Mouse (Mus musculus) hindbrain, embryonic 10.5 days (tissue): ENCODE data around the gene Gm20518. TPM values are rescaled to one million over a fixed set of nuclear protein-coding genes. Genes with fewer than 3 reads are reported as not detected.

Experiments
- DNase-seq: peaks from one replicate; pipeline ENCODE4 v3.0.0-alpha.2; 2017; ENCODE audit warnings: low spot score
- H3K27ac ChIP-seq: fragments of 300-500 bp; sonication (generic); 2 replicates; pipeline ENCODE4 v1.5.1; 2016; ENCODE audit warnings: mild to moderate bottlenecking, moderate library complexity
- H3K27me3 ChIP-seq: fragments of 300-500 bp; sonication (generic); 2 replicates; pipeline ENCODE4 v1.6.1; 2016; ENCODE audit warnings: mild to moderate bottlenecking; ENCODE audit not compliant: poor library complexity, insufficient read depth, severe bottlenecking
- H3K36me3 ChIP-seq: fragments of 300-500 bp; sonication (generic); 2 replicates; pipeline ENCODE4 v1.6.1; 2016; ENCODE audit warnings: mild to moderate bottlenecking, moderate library complexity
- H3K4me1 ChIP-seq: fragments of 300-500 bp; sonication (generic); replicated peaks from 2 replicates; pipeline ENCODE4 v1.6.1; 2016; ENCODE audit warnings: mild to moderate bottlenecking
- H3K4me3 ChIP-seq: fragments of 300-500 bp; sonication (generic); 2 replicates; pipeline ENCODE4 v1.5.1; 2016; ENCODE audit warnings: mild to moderate bottlenecking, moderate library complexity
- H3K9me3 ChIP-seq: fragments of 300-500 bp; sonication (generic); 2 replicates; pipeline ENCODE4 v1.6.1; 2016; ENCODE audit warnings: mild to moderate bottlenecking, moderate library complexity
- WGBS: fragments of 180-500 bp; shearing (Covaris S2); methylation state at CpG from one replicate; pipeline ENCODE4 v1.1.7; 2016; 5-methylcytosine and 5-hydroxymethylcytosine counted together
- polyA plus RNA-seq: library from polyadenylated mRNA; unstranded; fragments of >200 nt; fragmentation: Nextera tagmentation; extraction: Ambion mirVana; gene quantifications from 2 replicates; pipeline ENCODE4 v1.2.1, GENCODE M21; 2016

Gene Gm20518
- polyA plus RNA-seq, 1 experiment from 2014 or later: 0.20 TPM

DNA sequence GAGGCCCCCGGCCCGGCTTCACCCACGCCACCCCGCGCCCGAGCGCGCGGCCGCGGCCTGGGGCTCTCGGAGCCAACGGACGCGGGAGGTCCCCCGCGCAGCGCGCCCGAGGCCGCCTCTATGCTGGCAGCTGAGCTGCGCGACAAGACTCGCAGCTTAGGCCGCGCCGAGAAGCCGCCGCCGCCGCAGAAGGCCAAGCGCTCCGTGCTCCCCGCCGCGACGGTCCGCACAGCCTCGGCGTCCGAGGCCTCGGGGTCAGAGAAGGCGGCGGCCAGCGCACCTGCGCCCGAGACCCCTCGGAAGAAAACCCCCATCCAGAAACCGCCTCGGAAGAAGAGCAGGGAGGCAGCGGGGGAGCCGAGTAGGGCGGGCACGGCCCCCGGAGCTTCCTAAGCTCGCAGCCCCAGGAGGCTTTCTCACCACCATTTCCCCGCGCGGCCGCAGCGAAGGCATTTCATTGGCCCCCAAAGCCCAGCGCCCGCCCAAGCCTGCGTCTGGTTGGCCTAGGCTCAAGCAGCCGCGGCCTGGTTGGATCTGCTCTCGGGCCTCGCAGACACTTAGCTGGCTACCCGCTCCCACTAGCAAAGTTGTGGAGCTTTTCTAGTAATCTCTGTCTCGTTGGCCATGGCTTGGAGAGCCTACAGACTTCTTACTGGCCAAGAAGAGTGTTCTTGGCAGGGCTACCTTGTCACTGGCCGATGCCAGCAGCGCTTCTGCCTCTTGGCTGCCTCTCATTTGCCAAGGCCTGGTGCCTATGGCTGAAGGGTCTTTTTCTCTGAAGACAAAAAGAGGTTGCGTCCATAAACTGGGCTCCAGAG, 84.1 kb downstream of the Gm20518 start:
- DNase-seq: peak; percentile 92
- peaks cover 91% of the 10 kb centered on the region for H3K27me3 ChIP-seq
- H3K27ac ChIP-seq: peak overlapping the region; percentile 90
- 2% methylated on average over 73 of the region's 73 CpGs for WGBS
- H3K4me3 ChIP-seq: peak overlapping the region; percentile 73
- no peaks in the 10 kb centered on the region for H3K9me3 ChIP-seq
- H3K36me3 ChIP-seq: no peaks in the 10 kb centered on the region
- peaks cover 66% of the 10 kb centered on the region for H3K4me1 ChIP-seq

DNA sequence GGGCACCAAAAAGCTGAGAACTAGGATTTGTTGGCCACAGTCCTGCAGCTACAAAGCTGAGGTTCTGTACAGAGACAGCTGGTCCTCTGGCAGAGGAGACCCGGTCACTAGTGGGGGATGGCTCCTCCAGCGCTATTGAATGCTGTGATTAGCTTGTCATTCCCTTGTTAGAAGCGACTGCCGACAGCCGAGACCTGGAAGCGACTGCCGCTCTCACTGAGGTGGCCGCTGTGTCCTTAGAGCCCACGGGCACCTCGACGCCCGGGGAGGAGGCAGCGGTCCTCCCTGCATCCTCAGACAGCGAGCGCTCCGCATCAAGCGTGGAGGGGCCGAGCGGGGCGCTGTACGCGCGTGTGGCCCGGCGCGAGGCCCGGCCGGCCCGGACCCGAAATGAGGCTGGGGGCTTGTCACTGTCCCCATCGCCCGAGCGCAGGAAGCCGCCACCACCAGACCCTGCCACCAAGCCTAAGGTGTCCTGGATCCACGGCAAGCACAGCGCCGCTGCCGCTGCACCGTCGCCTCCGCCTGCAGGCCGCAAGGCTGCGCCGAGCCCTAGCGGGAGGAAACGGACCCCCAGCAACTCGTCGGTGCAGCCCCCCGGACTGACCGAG, 84.8 kb downstream of the Gm20518 start:
- peaks cover 93% of the 10 kb centered on the region for H3K27me3 ChIP-seq
- no peaks in the 10 kb centered on the region for H3K36me3 ChIP-seq
- H3K4me3 ChIP-seq: peak overlapping the region; percentile 73
- DNase-seq: peak; percentile 69
- H3K4me1 ChIP-seq: peaks cover 69% of the 10 kb centered on the region
- H3K27ac ChIP-seq: peak overlapping the region; percentile 90
- 3% methylated on average over 50 of the region's 50 CpGs for WGBS
- H3K9me3 ChIP-seq: no peaks in the 10 kb centered on the region

DNA sequence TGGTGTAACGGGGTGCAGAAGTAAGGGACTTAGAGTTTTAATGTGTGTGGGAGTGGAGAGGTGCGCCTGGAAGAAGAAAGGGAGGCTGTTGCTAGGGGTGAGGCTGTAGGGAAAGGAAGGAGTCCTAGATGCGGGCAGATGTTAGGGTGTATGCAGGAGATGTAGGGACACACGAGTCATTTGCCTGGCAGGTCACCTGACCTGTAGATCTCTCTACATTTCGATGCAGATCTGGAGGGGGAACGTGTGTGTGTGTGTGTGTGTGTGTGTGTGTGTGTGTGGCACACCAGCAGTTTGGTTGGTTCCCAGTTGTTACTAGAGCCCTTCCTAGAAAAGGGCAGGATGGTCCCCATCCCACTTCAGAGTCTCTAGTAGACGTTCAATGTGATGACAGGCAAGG, 86.5 kb downstream of the Gm20518 start:
- H3K4me1 ChIP-seq: peaks cover 65% of the 10 kb centered on the region
- 11% methylated on average over 7 of the region's 7 CpGs for WGBS
- no peak overlapping the region for H3K27ac ChIP-seq

DNA sequence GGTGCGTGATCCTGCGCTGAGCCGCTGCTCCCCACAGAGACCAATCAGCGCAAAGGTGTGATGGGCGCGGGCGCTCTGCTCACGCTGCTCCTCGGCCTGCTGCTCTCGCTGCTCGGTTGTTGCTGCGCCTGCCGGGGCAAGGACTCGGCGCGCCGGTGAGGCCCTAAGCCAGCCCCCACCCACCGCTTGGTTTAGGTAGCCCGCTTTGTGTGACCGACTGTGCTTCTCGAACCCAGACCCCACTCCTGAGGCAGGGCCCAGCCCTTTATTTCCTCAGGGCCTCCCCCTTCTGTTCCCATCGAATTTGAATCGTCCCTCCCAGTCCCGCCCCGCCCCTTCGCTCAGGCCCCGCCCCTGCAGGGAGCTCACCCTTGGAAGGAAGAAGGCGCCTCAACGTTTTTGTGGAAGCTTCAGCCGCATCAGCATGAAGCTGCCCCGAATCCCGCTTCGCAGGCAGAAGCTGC, 87.0 kb downstream of the Gm20518 start:
- 1% methylated on average over 33 of the region's 33 CpGs for WGBS
- Histone ChIP-seq H3K4me1 (peaks cover 60% of the 10 kb centered on the region), H3K9me3 (no peaks in the 10 kb centered on the region), H3K27me3 (peaks cover 94% of the 10 kb centered on the region), H3K4me3 (peak overlapping the region; percentile 54), H3K36me3 (no peaks in the 10 kb centered on the region), H3K27ac (0 out of 2 replicates have a peak overlapping the region, but pooled peaks have one; percentile 3)
- DNase-seq: peak; percentile 77

More for the DNA sequence above, 86.5 kb downstream of the Gm20518 start:
- Histone ChIP-seq H3K4me3 (peak overlapping the region; percentile 54), H3K27me3 (peaks cover 94% of the 10 kb centered on the region), H3K36me3 (no peaks in the 10 kb centered on the region), H3K9me3 (no peaks in the 10 kb centered on the region)
- no peak for DNase-seq

DNA sequence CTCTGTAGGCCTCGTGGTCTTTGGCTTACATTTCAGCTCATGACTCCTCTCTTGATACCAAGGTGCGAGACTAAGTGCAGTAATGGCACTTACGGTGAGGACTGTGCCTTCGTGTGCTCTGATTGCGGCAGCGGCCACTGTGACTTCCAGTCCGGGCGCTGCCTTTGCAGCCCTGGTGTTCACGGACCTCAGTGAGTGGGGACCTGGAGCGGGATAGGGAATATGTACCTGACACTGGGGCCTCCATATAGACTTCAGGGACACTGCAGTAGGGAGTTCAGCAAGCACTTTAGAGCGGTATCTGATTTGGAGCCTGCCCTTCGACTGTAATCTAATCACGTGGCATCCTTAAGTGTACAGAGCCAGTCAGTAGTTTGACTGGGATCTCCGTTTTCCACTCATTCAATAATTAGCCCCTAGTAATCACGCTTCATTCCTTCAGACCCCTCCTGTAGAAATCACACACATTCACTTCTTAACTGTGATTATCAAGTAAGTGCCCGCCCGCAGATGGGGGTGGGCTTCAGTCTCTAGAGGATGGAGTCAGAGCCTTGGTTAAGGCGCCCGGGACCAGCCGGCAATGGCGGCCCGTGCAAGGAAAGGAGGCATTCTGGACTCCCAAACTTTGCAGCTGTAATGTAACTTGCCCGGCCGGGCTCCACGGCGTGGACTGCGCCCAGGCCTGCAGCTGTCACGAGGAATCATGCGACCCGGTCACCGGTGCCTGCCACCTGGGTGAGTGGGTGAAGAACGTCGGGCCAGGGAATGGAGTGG, 87.6 kb downstream of the Gm20518 start:
- Histone ChIP-seq H3K4me1 (peaks cover 59% of the 10 kb centered on the region), H3K36me3 (no peaks in the 10 kb centered on the region), H3K27me3 (peaks cover 95% of the 10 kb centered on the region), H3K4me3 (peak overlapping the region; percentile 54), H3K9me3 (no peaks in the 10 kb centered on the region), H3K27ac (0 out of 2 replicates have a peak overlapping the region, but pooled peaks have one; percentile 3)
- 11% methylated on average over 33 of the region's 33 CpGs for WGBS
- DNase-seq: peak; percentile 39

DNA sequence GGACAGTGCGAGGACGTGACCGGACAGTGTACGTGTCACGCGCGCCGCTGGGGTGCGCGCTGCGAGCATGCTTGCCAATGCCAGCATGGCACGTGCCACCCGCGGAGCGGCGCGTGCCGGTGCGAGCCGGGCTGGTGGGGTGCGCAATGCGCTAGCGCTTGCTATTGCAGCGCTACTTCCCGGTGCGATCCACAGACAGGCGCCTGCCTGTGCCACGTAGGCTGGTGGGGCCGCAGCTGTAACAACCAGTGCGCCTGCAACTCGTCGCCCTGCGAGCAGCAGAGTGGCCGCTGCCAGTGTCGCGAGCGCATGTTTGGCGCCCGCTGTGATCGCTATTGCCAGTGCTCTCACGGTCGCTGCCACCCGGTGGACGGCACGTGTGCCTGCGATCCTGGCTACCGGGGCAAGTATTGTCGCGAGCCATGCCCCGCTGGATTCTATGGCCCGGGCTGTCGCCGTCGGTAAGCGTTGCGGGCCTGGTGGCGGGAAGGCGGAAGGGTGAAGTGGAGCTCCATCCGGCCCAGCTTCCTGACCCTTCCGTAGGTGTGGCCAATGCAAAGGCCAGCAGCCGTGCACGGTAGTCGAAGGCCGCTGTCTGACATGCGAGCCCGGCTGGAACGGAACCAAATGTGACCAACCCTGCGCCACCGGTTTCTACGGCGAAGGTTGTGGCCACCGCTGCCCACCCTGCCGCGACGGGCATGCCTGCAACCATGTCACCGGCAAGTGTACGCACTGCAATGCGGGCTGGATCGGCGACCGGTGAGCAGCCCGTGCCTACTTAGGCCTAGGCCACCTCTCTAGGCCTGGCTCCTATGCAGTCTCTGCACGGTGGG, 88.4 kb downstream of the Gm20518 start:
- peak overlapping the region; percentile 54 for H3K4me3 ChIP-seq
- H3K4me1 ChIP-seq: peaks cover 67% of the 10 kb centered on the region
- H3K27me3 ChIP-seq: peaks cover 96% of the 10 kb centered on the region
- peak overlapping the region; percentile 5; the same call in 1 of the 2 replicates for H3K27ac ChIP-seq
- WGBS: 2% methylated on average over 83 of the region's 83 CpGs
- no peaks in the 10 kb centered on the region for H3K9me3 ChIP-seq
- H3K36me3 ChIP-seq: no peaks in the 10 kb centered on the region
- peak; percentile 58 for DNase-seq

DNA sequence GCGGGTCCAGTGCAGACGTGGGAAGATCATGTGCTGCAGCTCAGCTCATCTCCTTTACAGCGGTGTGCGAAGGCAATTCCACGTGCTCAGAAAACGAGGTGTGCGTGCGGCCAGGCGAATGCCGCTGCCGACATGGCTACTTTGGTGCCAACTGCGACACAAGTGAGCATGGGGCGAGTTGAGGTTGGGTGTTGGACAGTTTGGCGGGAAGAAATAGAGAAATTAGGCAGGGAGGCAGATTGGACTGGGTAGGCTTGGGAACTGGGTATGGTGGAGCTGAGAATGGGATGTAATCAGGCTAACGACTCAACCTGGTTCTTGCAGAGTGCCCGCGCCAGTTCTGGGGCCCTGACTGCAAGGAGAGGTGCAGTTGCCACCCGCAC, 89.0 kb downstream of the Gm20518 start:
- Histone ChIP-seq H3K4me3 (peak overlapping the region; percentile 54), H3K27ac (0 out of 2 replicates have a peak overlapping the region, but pooled peaks have one; percentile 5), H3K9me3 (no peaks in the 10 kb centered on the region), H3K27me3 (peaks cover 97% of the 10 kb centered on the region), H3K4me1 (peaks cover 67% of the 10 kb centered on the region), H3K36me3 (no peaks in the 10 kb centered on the region)
- DNase-seq: no peak
- 4% methylated on average over 18 of the region's 18 CpGs for WGBS

DNA sequence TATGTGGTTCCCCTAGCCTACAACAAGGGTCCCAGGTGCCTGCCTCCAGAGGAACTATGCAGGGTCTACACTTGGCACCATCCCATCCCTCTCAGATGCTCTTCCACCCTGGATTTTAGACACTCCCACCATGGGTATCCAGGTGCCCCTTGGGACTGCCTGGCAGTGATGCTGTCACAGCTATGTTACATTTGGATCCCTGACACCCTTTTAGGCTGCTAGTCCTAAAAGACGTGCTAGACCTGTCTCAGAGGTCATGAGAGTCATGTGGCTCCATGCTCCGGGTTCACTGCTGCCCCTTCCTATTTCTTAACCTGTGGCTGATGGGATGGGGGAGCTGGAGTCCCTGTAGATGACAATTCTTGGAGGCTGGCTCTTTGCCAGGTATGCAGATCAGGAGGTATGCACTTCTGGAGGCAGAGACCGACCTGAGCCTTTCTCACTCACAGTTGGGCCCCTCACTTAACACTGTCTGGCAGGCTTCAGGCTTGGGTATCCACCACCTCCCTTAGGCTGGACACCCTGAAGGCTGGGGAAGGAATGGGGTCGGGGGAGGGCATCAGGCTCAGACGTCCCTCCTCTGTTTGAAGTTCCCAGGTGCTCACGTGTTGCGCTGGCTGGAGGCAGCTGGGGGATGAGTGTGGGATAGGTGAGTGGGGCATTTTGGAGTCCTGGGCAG, 89.6 kb downstream of the Gm20518 start:
- DNase-seq: no peak
- WGBS: 4% methylated on average over 7 of the region's 7 CpGs
- Histone ChIP-seq H3K27ac (no peak overlapping the region), H3K9me3 (no peaks in the 10 kb centered on the region), H3K4me1 (peaks cover 67% of the 10 kb centered on the region), H3K27me3 (peaks cover 100% of the 10 kb centered on the region), H3K36me3 (no peaks in the 10 kb centered on the region), H3K4me3 (no peak overlapping the region)

DNA sequence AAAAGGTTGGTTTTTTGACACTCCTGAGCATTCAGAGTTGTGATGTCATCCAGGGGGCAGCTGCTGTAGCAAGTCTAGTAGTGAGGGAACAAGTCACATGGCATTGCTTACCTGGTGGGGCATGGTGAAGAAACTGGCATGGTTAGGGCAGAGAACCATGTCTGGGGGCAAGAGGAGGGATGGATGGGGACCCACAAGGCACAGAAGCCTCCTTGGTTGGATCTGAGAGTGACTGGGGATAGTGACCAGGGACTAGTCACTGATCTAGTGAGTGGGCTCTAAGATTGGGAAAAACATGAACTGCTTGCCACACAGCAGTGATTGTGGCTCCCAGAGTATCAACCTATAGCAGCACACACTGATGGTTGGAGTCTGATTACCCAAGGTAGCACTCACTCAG, 91.9 kb downstream of the Gm20518 start:
- peaks cover 100% of the 10 kb centered on the region for H3K27me3 ChIP-seq
- DNase-seq: no peak
- H3K4me1 ChIP-seq: peaks cover 53% of the 10 kb centered on the region

DNA sequence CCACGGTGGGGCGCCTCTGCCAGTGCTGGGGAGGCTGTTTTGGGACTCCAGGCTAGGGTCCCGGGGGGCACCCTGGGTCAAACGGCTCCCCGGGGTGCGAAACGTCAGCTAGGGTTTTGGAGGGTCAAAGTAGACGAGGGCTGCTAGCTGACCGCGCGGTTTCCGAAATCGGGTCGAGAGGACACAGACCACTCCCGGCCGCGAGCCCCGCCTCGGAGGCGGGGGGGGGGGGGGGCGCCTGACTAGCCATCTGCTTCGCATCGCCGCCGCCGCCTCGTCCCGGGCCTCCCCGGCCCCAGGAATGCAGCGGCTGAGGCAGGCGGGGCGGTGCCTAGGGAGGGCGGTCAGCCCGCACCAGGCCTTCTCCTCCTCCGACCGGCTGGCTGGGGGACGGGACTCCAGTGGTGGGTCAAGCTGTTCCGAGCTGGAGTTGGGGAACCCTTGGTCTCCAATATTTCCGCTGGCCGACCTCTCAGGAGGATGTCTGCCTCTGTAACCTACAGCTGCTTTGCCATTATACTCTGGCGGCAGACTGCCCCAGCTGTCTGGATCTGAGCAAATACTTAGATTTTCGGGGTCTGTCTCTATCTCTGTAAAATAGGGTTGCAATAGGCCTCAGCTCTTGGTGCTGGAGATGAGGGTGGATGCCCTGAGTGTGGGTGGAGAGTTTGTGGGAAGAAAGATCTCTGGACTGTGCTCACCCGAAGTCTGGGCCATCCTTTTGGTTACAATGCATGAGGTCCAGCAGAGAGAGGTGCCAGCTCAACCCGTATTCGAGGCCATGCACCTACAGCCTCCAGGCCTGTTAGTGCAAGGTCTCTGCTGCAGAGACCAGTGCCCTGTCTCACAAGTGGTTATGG, 92.9 kb downstream of the Gm20518 start:
- H3K36me3 ChIP-seq: peaks cover 6% of the 10 kb centered on the region; the same call in 1 of the 2 replicates
- H3K27ac ChIP-seq: peak overlapping the region; percentile 86
- peaks cover 43% of the 10 kb centered on the region for H3K4me1 ChIP-seq
- WGBS: 1% methylated on average over 42 of the region's 45 CpGs
- H3K27me3 ChIP-seq: peaks cover 100% of the 10 kb centered on the region
- no peaks in the 10 kb centered on the region for H3K9me3 ChIP-seq
- peak overlapping the region; percentile 63 for H3K4me3 ChIP-seq
- peak; percentile 76 for DNase-seq

More for the DNA sequence above, 91.9 kb downstream of the Gm20518 start:
- no peak overlapping the region for H3K4me3 ChIP-seq
- H3K9me3 ChIP-seq: no peaks in the 10 kb centered on the region
- no peak overlapping the region for H3K27ac ChIP-seq
- no peaks in the 10 kb centered on the region for H3K36me3 ChIP-seq

DNA sequence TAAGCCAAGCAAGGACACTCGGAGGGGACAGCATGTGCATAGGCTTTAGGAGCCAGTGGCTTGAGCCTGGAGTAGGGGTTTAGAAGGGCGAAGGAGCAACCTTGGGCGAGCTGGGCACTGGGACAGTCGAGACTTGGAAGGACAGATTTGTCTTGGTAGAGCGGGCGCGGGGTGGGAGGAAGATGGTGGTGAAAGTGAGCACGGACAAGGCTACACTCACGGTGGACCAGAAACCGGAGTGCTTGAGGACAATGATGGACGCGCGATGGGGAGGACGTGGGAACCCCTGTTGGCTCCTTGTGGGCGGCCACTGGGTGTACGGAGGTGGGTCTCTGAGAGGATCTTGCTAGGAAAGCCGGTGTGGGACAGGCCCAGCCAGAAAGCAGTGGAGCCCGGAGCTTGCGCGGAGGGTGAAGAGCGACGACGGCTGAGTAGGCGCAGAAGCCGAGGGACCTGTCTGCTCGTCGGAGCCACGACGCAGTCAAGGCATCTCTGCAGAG, 93.6 kb downstream of the Gm20518 start:
- Histone ChIP-seq H3K4me1 (peaks cover 36% of the 10 kb centered on the region), H3K27me3 (peaks cover 96% of the 10 kb centered on the region), H3K27ac (peak overlapping the region; percentile 86), H3K9me3 (no peaks in the 10 kb centered on the region), H3K36me3 (peaks cover 12% of the 10 kb centered on the region), H3K4me3 (peak overlapping the region; percentile 63)
- WGBS: 2% methylated on average over 29 of the region's 29 CpGs
- DNase-seq: peak; percentile 59
